Mouse (Mus musculus): Measurements from ENCODE around the gene Amt. TPM values are rescaled to one million over a fixed set of nuclear protein-coding genes. Genes with fewer than 3 reads are reported as not detected.
A peak's percentile ranks its signal among the peaks of the same experiment; 100 is the strongest.

The Amt gene
- polyA plus RNA-seq, 1 experiment from 2014 or later = 12.9 TPM

- peak overlapping the region; percentile 66; the same call in 1 of the 2 replicates for H3K27ac ChIP-seq
- H3K4me1 ChIP-seq = peaks cover 23% of the 10 kb centered on the region
- no peaks in the 10 kb centered on the region for H3K36me3 ChIP-seq
- peak overlapping the region; percentile 70; the same call in 1 of the 2 replicates for H3K9ac ChIP-seq
- H3K27me3 ChIP-seq (replicated peaks) = no peaks in the 10 kb centered on the region
- H3K9me3 ChIP-seq (replicated peaks) = no peaks in the 10 kb centered on the region
- ATAC-seq = no peak
- peak overlapping the region; percentile 66 for H3K4me3 ChIP-seq
- peak overlapping the region; percentile 78 for H3K4me2 ChIP-seq
- 61% methylated on average over 2 of the region's 2 CpGs for WGBS (ENCODE audit: insufficient replicate concordance)
Observed at GRCm38 (mm10) chr9:108289347-108289746, 7.3 kb upstream of the Amt start.

- peak within 1 kb of the TSS; percentile 66 for H3K4me3 ChIP-seq
Observed at GRCm38 (mm10) chr9:108290016-108290750, 6.5 kb upstream of the Amt start, which contains the start of gene Nicn1. Gene Nicn1, plus strand, starts transcription at chr9:108290429.

GRCm38 (mm10) chr9:108290773-108291172, 5.9 kb upstream of the Amt start:
- H3K36me3 ChIP-seq = no peaks in the 10 kb centered on the region
- no peak overlapping the region for H3K27ac ChIP-seq
- WGBS (ENCODE audit: insufficient replicate concordance) = 47% methylated on average over 6 of the region's 6 CpGs
- peak overlapping the region; percentile 78 for H3K4me2 ChIP-seq
- no peak overlapping the region for H3K9ac ChIP-seq
- H3K27me3 ChIP-seq (replicated peaks) = 0 out of 2 replicates have a peak, but pooled peaks cover 2% of the 10 kb centered on the region
- peak overlapping the region; percentile 66 for H3K4me3 ChIP-seq
- peaks cover 20% of the 10 kb centered on the region for H3K4me1 ChIP-seq
- no peak for ATAC-seq
- H3K9me3 ChIP-seq (replicated peaks) = no peaks in the 10 kb centered on the region

More at GRCm38 (mm10) chr9:108290016-108290750, 6.5 kb upstream of the Amt start, which contains the start of gene Nicn1:
- Histone ChIP-seq H3K27ac (peak within 1 kb of the TSS; percentile 66), H3K4me2 (peak within 1 kb of the TSS; percentile 78), H3K36me3 (no peaks in the 10 kb centered on the region), H3K9me3 (replicated peaks) (no peaks in the 10 kb centered on the region), H3K4me1 (peaks cover 20% of the 10 kb centered on the region), H3K27me3 (replicated peaks) (no peaks in the 10 kb centered on the region), H3K9ac (peak within 1 kb of the TSS; percentile 70)
- WGBS (ENCODE audit: insufficient replicate concordance) = 2% methylated on average over 32 of the region's 32 CpGs
- ATAC-seq = peak; percentile 98

- no peak for ATAC-seq
- no peaks in the 10 kb centered on the region for H3K27me3 ChIP-seq (replicated peaks)
- peaks cover 19% of the 10 kb centered on the region for H3K4me1 ChIP-seq
- H3K9ac ChIP-seq = no peak overlapping the region
- no peak overlapping the region for H3K4me2 ChIP-seq
- H3K36me3 ChIP-seq = peaks cover 25% of the 10 kb centered on the region
- H3K9me3 ChIP-seq (replicated peaks) = no peaks in the 10 kb centered on the region
- 76% methylated on average over 3 of the region's 3 CpGs for WGBS (ENCODE audit: insufficient replicate concordance)
- no peak overlapping the region for H3K4me3 ChIP-seq
- H3K27ac ChIP-seq = 0 out of 2 replicates have a peak overlapping the region, but pooled peaks have one; percentile 5
Observed at GRCm38 (mm10) chr9:108301853-108302252, 5.2 kb downstream of the Amt start.

GRCm38 (mm10) chr9:108304716-108305115, 8.1 kb downstream of the Amt start:
- H3K36me3 ChIP-seq = peaks cover 32% of the 10 kb centered on the region
- ATAC-seq = no peak
- peak overlapping the region; percentile 92 for H3K4me2 ChIP-seq
- H3K4me3 ChIP-seq = peak overlapping the region; percentile 94
- 43% methylated on average over 4 of the region's 4 CpGs for WGBS (ENCODE audit: insufficient replicate concordance)
- H3K9ac ChIP-seq = peak overlapping the region; percentile 92
- peaks cover 38% of the 10 kb centered on the region for H3K4me1 ChIP-seq
- peak overlapping the region; percentile 100 for H3K27ac ChIP-seq
- no peaks in the 10 kb centered on the region for H3K9me3 ChIP-seq (replicated peaks)
- no peaks in the 10 kb centered on the region for H3K27me3 ChIP-seq (replicated peaks)

- Histone ChIP-seq H3K4me3 (peak overlapping the region; percentile 94), H3K36me3 (peaks cover 36% of the 10 kb centered on the region), H3K9me3 (replicated peaks) (no peaks in the 10 kb centered on the region), H3K4me1 (peaks cover 43% of the 10 kb centered on the region), H3K27ac (peak overlapping the region; percentile 100), H3K4me2 (peak overlapping the region; percentile 92), H3K9ac (peak overlapping the region; percentile 92), H3K27me3 (replicated peaks) (no peaks in the 10 kb centered on the region)
- no peak; the same call in 1 of the 2 replicates for ATAC-seq
- WGBS (ENCODE audit: insufficient replicate concordance) = 0% methylated on average over 1 of the region's 1 CpGs
Observed at GRCm38 (mm10) chr9:108305170-108305569, 8.5 kb downstream of the Amt start.

- H3K9me3 ChIP-seq (replicated peaks) = no peaks in the 10 kb centered on the region
- H3K36me3 ChIP-seq = peaks cover 38% of the 10 kb centered on the region
- peak within 1 kb of the TSS; percentile 92 for H3K4me2 ChIP-seq
- H3K4me3 ChIP-seq = peak within 1 kb of the TSS; percentile 94
- H3K27ac ChIP-seq = peak within 1 kb of the TSS; percentile 100
- peaks cover 49% of the 10 kb centered on the region for H3K4me1 ChIP-seq
- no peaks in the 10 kb centered on the region for H3K27me3 ChIP-seq (replicated peaks)
- under 1% methylated on average over 81 of the region's 81 CpGs for WGBS (ENCODE audit: insufficient replicate concordance)
- ATAC-seq = peak; percentile 88
- H3K9ac ChIP-seq = peak within 1 kb of the TSS; percentile 99
Observed at GRCm38 (mm10) chr9:108305629-108306520, 9.2 kb downstream of the Amt start, which contains the start of the genes Rhoa and Tcta. Gene Rhoa, plus strand, starts transcription at chr9:108306129. Gene Tcta, minus strand, starts transcription at chr9:108306160.

- peak overlapping the region; percentile 100 for H3K27ac ChIP-seq
- no peaks in the 10 kb centered on the region for H3K27me3 ChIP-seq (replicated peaks)
- H3K4me2 ChIP-seq = peak overlapping the region; percentile 92
- peaks cover 42% of the 10 kb centered on the region for H3K36me3 ChIP-seq
- H3K9ac ChIP-seq = peak overlapping the region; percentile 99
- peak; percentile 79 for ATAC-seq
- H3K9me3 ChIP-seq (replicated peaks) = no peaks in the 10 kb centered on the region
- under 1% methylated on average over 51 of the region's 51 CpGs for WGBS (ENCODE audit: insufficient replicate concordance)
- peak overlapping the region; percentile 94 for H3K4me3 ChIP-seq
- peaks cover 52% of the 10 kb centered on the region for H3K4me1 ChIP-seq
Observed at GRCm38 (mm10) chr9:108306571-108306980, 9.9 kb downstream of the Amt start.

GRCm38 (mm10) chr9:108307021-108307807, 10.6 kb downstream of the Amt start:
- no peaks in the 10 kb centered on the region for H3K27me3 ChIP-seq (replicated peaks)
- 8% methylated on average over 12 of the region's 12 CpGs for WGBS (ENCODE audit: insufficient replicate concordance)
- peak overlapping the region; percentile 100 for H3K27ac ChIP-seq
- H3K4me1 ChIP-seq = peaks cover 58% of the 10 kb centered on the region
- no peaks in the 10 kb centered on the region for H3K9me3 ChIP-seq (replicated peaks)
- peak overlapping the region; percentile 94 for H3K4me3 ChIP-seq
- H3K4me2 ChIP-seq = peak overlapping the region; percentile 92
- peaks cover 43% of the 10 kb centered on the region for H3K36me3 ChIP-seq
- ATAC-seq = no peak
- peak overlapping the region; percentile 99 for H3K9ac ChIP-seq

- Histone ChIP-seq H3K9me3 (replicated peaks) (no peaks in the 10 kb centered on the region), H3K27me3 (replicated peaks) (no peaks in the 10 kb centered on the region), H3K27ac (peak overlapping the region; percentile 80), H3K4me2 (peak overlapping the region; percentile 92), H3K4me1 (peaks cover 60% of the 10 kb centered on the region), H3K4me3 (peak overlapping the region; percentile 94), H3K36me3 (peaks cover 39% of the 10 kb centered on the region), H3K9ac (peak overlapping the region; percentile 99)
- ATAC-seq = no peak
- WGBS (ENCODE audit: insufficient replicate concordance) = 35% methylated on average over 2 of the region's 2 CpGs
Observed at GRCm38 (mm10) chr9:108308141-108308540, 11.5 kb downstream of the Amt start.

GRCm38 (mm10) chr9:108317572-108317971, 20.9 kb downstream of the Amt start:
- no peak overlapping the region for H3K27ac ChIP-seq
- no peaks in the 10 kb centered on the region for H3K27me3 ChIP-seq (replicated peaks)
- no peak overlapping the region for H3K4me3 ChIP-seq
- H3K9ac ChIP-seq = no peak overlapping the region
- WGBS (ENCODE audit: insufficient replicate concordance) = 92% methylated on average over 3 of the region's 3 CpGs
- no peaks in the 10 kb centered on the region for H3K9me3 ChIP-seq (replicated peaks)
- no peak overlapping the region for H3K4me2 ChIP-seq
- no peak for ATAC-seq
- peaks cover 89% of the 10 kb centered on the region for H3K36me3 ChIP-seq
- H3K4me1 ChIP-seq = peaks cover 32% of the 10 kb centered on the region

Data from liver, embryonic 12.5 days (tissue).